Mouse (Mus musculus) midbrain, embryonic 14.5 days (tissue): Measurements from ENCODE around the gene Npas3. TPM values are rescaled to one million over a fixed set of nuclear protein-coding genes. Genes with fewer than 3 reads are reported as not detected.
A peak's percentile ranks its signal among the peaks of the same experiment; 100 is the strongest.

Experiments used
- ATAC-seq: fragments of 200-750 bp; cut with Nextera tagmentation; 2 replicates; pipeline ENCODE4 v1.8.0; 2017; ENCODE audit warnings: moderate number of reproducible peaks, moderate library complexity; ENCODE audit not compliant: low FRiP score, low TSS enrichment
- DNase-seq: peaks from one replicate; pipeline ENCODE4 v3.0.0-alpha.2; 2015
- H3K27ac ChIP-seq: fragments of 300-500 bp; sonication (generic); replicated peaks from 2 replicates; pipeline ENCODE4 v1.5.1; 2014; ENCODE audit warnings: mild to moderate bottlenecking, low read depth, low read length, moderate library complexity
- H3K27me3 ChIP-seq: fragments of 300-500 bp; sonication (generic); 2 replicates; pipeline ENCODE4 v1.6.1; 2014; ENCODE audit warnings: low read length, control low read depth, mixed read lengths; ENCODE audit not compliant: control insufficient read depth, insufficient read depth
- H3K36me3 ChIP-seq: fragments of 300-500 bp; sonication (generic); 2 replicates; pipeline ENCODE4 v1.6.1; 2014; ENCODE audit warnings: low read length, control low read depth; ENCODE audit not compliant: control insufficient read depth, insufficient read depth
- H3K4me1 ChIP-seq: fragments of 300-500 bp; sonication (generic); 2 replicates; pipeline ENCODE4 v1.6.1; 2014; ENCODE audit warnings: mild to moderate bottlenecking, antibody characterized with exemption, low read length, control low read depth; ENCODE audit not compliant: control insufficient read depth, insufficient read depth
- H3K4me2 ChIP-seq: fragments of 300-500 bp; sonication (generic); 2 replicates; pipeline ENCODE4 v1.6.1; 2014; ENCODE audit warnings: mild to moderate bottlenecking, low read length, moderate library complexity
- H3K4me3 ChIP-seq: fragments of 300-500 bp; sonication (generic); replicated peaks from 2 replicates; pipeline ENCODE4 v1.5.1; 2014; ENCODE audit warnings: low read depth, low read length
- H3K9ac ChIP-seq: fragments of 300-500 bp; sonication (generic); replicated peaks from 2 replicates; pipeline ENCODE4 v1.6.1; 2014; ENCODE audit warnings: mild to moderate bottlenecking, low read length, moderate library complexity
- H3K9me3 ChIP-seq: fragments of 300-500 bp; sonication (generic); 2 replicates; pipeline ENCODE4 v1.6.1; 2016; ENCODE audit warnings: low read length, control low read depth, mixed read lengths; ENCODE audit not compliant: control insufficient read depth
- WGBS: fragments of 180-500 bp; shearing (Covaris S2); extraction: QIAGEN DNeasy Blood & Tissue Kit; methylation state at CpG from one replicate; pipeline ENCODE4 v1.1.7; 2014; 5-methylcytosine and 5-hydroxymethylcytosine counted together
- polyA plus RNA-seq: library from polyadenylated mRNA; unstranded; fragments of >200 nt; fragmentation: Nextera tagmentation; extraction: Ambion mirVana; gene quantifications from 2 replicates; pipeline ENCODE4 v1.2.1, GENCODE M21; 2014

Gene Npas3
- polyA plus RNA-seq, 1 experiment from 2014 or later, result 34.0 TPM

- no peak overlapping the region for H3K9ac ChIP-seq
- no peaks in the 10 kb centered on the region for H3K9me3 ChIP-seq
- H3K4me1 ChIP-seq, result peaks cover 21% of the 10 kb centered on the region
- H3K36me3 ChIP-seq, result no peaks in the 10 kb centered on the region
- no peak overlapping the region for H3K4me3 ChIP-seq
- no peaks in the 10 kb centered on the region for H3K27me3 ChIP-seq
- H3K4me2 ChIP-seq, result no peak overlapping the region
- WGBS, result 39% methylated on average over 3 of the region's 3 CpGs
- ATAC-seq, result no peak
- no peak overlapping the region for H3K27ac ChIP-seq
- DNase-seq, result peak; percentile 64
Observed at GRCm38 (mm10) chr12:53407776-53408175, 159.3 kb downstream of the Npas3 start.

- 96% methylated on average over 4 of the region's 4 CpGs for WGBS
- Histone ChIP-seq H3K4me2 (no peak overlapping the region), H3K4me3 (no peak overlapping the region), H3K27me3 (no peaks in the 10 kb centered on the region), H3K9ac (no peak overlapping the region), H3K4me1 (peaks cover 21% of the 10 kb centered on the region), H3K36me3 (no peaks in the 10 kb centered on the region), H3K9me3 (no peaks in the 10 kb centered on the region), H3K27ac (no peak overlapping the region)
- ATAC-seq (no peak), DNase-seq (no peak)
Observed at GRCm38 (mm10) chr12:53409711-53410110, 161.2 kb downstream of the Npas3 start.

- ATAC-seq, result no peak
- peaks cover 21% of the 10 kb centered on the region for H3K4me1 ChIP-seq
- WGBS, result 58% methylated on average over 2 of the region's 2 CpGs
- no peaks in the 10 kb centered on the region for H3K36me3 ChIP-seq
- DNase-seq, result no peak
- no peaks in the 10 kb centered on the region for H3K9me3 ChIP-seq
- H3K9ac ChIP-seq, result no peak overlapping the region
- no peak overlapping the region for H3K4me3 ChIP-seq
- no peak overlapping the region for H3K27ac ChIP-seq
- H3K4me2 ChIP-seq, result no peak overlapping the region
- no peaks in the 10 kb centered on the region for H3K27me3 ChIP-seq
Observed at GRCm38 (mm10) chr12:53410647-53411046, 162.2 kb downstream of the Npas3 start.

GRCm38 (mm10) chr12:53416096-53416495 lies 167.6 kb downstream of the Npas3 start:
- ATAC-seq (no peak), DNase-seq (peak; percentile 44)
- Histone ChIP-seq H3K9ac (no peak overlapping the region), H3K27me3 (no peaks in the 10 kb centered on the region), H3K36me3 (no peaks in the 10 kb centered on the region), H3K27ac (no peak overlapping the region), H3K4me1 (peaks cover 11% of the 10 kb centered on the region; the same call in 1 of the 2 replicates), H3K4me2 (no peak overlapping the region), H3K4me3 (no peak overlapping the region), H3K9me3 (no peaks in the 10 kb centered on the region)
- 74% methylated on average over 4 of the region's 4 CpGs for WGBS

- Histone ChIP-seq H3K9me3 (no peaks in the 10 kb centered on the region), H3K4me3 (no peak overlapping the region), H3K4me1 (peaks cover 16% of the 10 kb centered on the region; the same call in 1 of the 2 replicates), H3K36me3 (no peaks in the 10 kb centered on the region), H3K4me2 (no peak overlapping the region), H3K9ac (no peak overlapping the region), H3K27ac (no peak overlapping the region), H3K27me3 (no peaks in the 10 kb centered on the region)
- no peak for ATAC-seq
- 70% methylated on average over 4 of the region's 4 CpGs for WGBS
- no peak for DNase-seq
Observed at GRCm38 (mm10) chr12:53421701-53422100, 173.2 kb downstream of the Npas3 start.

- Histone ChIP-seq H3K9ac (no peak overlapping the region), H3K4me3 (no peak overlapping the region), H3K9me3 (no peaks in the 10 kb centered on the region), H3K27ac (no peak overlapping the region), H3K4me1 (peaks cover 24% of the 10 kb centered on the region; the same call in 1 of the 2 replicates), H3K4me2 (no peak overlapping the region), H3K36me3 (no peaks in the 10 kb centered on the region), H3K27me3 (no peaks in the 10 kb centered on the region)
- 65% methylated on average over 2 of the region's 2 CpGs for WGBS
- DNase-seq (no peak), ATAC-seq (no peak)
Observed at GRCm38 (mm10) chr12:53423631-53424030, 175.2 kb downstream of the Npas3 start.

GRCm38 (mm10) chr12:53426006-53426405 lies 177.5 kb downstream of the Npas3 start:
- H3K4me1 ChIP-seq, result peaks cover 13% of the 10 kb centered on the region; the same call in 1 of the 2 replicates
- no peak overlapping the region for H3K4me3 ChIP-seq
- no peak overlapping the region for H3K4me2 ChIP-seq
- no peak for DNase-seq
- ATAC-seq, result no peak
- no peaks in the 10 kb centered on the region for H3K36me3 ChIP-seq
- WGBS, result 94% methylated on average over 2 of the region's 2 CpGs
- H3K9me3 ChIP-seq, result no peaks in the 10 kb centered on the region
- H3K27ac ChIP-seq, result no peak overlapping the region
- H3K9ac ChIP-seq, result no peak overlapping the region
- no peaks in the 10 kb centered on the region for H3K27me3 ChIP-seq

- DNase-seq (no peak), ATAC-seq (no peak)
- WGBS, result 67% methylated on average over 10 of the region's 10 CpGs
- peaks cover 13% of the 10 kb centered on the region; the same call in 1 of the 2 replicates for H3K4me1 ChIP-seq
- H3K9ac ChIP-seq, result no peak overlapping the region
- no peak overlapping the region for H3K27ac ChIP-seq
- H3K36me3 ChIP-seq, result no peaks in the 10 kb centered on the region
- H3K4me3 ChIP-seq, result no peak overlapping the region
- H3K9me3 ChIP-seq, result no peaks in the 10 kb centered on the region
- no peaks in the 10 kb centered on the region for H3K27me3 ChIP-seq
- H3K4me2 ChIP-seq, result no peak overlapping the region
Observed at GRCm38 (mm10) chr12:53427153-53427552, 178.7 kb downstream of the Npas3 start.

- H3K27ac ChIP-seq, result no peak overlapping the region
- H3K4me2 ChIP-seq, result no peak overlapping the region
- H3K4me1 ChIP-seq, result peaks cover 13% of the 10 kb centered on the region; the same call in 1 of the 2 replicates
- 92% methylated on average over 2 of the region's 2 CpGs for WGBS
- no peak for ATAC-seq
- no peaks in the 10 kb centered on the region for H3K9me3 ChIP-seq
- H3K4me3 ChIP-seq, result no peak overlapping the region
- no peaks in the 10 kb centered on the region for H3K27me3 ChIP-seq
- no peak overlapping the region for H3K9ac ChIP-seq
- no peak for DNase-seq
- H3K36me3 ChIP-seq, result no peaks in the 10 kb centered on the region
Observed at GRCm38 (mm10) chr12:53442029-53442428, 193.6 kb downstream of the Npas3 start.
